Comparison of ENCODE assay signal across 15 mouse cellular contexts in genomic region chr19:11107746-11108145, GRCm38 (mm10). TPM values are rescaled to one million over a fixed set of nuclear protein-coding genes. Genes with fewer than 3 reads are reported as not detected.
A peak's percentile ranks its signal among the peaks of the same experiment; 100 is the strongest.
DNase-seq lines count a peak whose midpoint lies in the region; ATAC-seq lines count a peak whose summit lies in the region.
"Had no signal": no experiment of that assay in that cellular context is flagged by ENCODE, and none has a peak within 500 bp of the region (broad histone marks: within the 10 kb centered on the region; RNA-seq: fewer than 3 reads in every experiment).

No protein-coding gene starts in this region.

- H3K4me2 ChIP-seq in heart, embryonic 12.5 days: no peak overlapping the region
- H3K4me2 ChIP-seq in midbrain, embryonic 15.5 days: no peak overlapping the region
- H3K4me2 ChIP-seq: embryonic facial prominence, embryonic 12.5 days; kidney, embryonic 15.5 days; limb, embryonic 12.5 days had no signal

- no peaks in the 10 kb centered on the region for H3K27me3 ChIP-seq in heart, embryonic 12.5 days (replicated peaks)
- no peaks in the 10 kb centered on the region for H3K27me3 ChIP-seq in midbrain, embryonic 15.5 days (replicated peaks)
- H3K27me3 ChIP-seq: embryonic facial prominence, embryonic 12.5 days; kidney, embryonic 15.5 days; limb, embryonic 12.5 days had no signal

- no peak overlapping the region for H3K9ac ChIP-seq in heart, embryonic 12.5 days
- no peak overlapping the region for H3K9ac ChIP-seq in midbrain, embryonic 15.5 days
- H3K9ac ChIP-seq: embryonic facial prominence, embryonic 12.5 days; kidney, embryonic 15.5 days; limb, embryonic 12.5 days had no signal

- ATAC-seq in heart, embryonic 12.5 days (ENCODE audit: insufficient number of reproducible peaks, low FRiP score): no peak
- peak; percentile 32 for ATAC-seq in inflammation-experienced regulatory T-cells, adult 6 months
- ATAC-seq in midbrain, embryonic 15.5 days (replicated peaks): no peak

- peak; percentile 61 for DNase-seq in heart, adult 8-10 months (ENCODE audit: low spot score)
- peak; percentile 9 for DNase-seq in T-cell, adult 2 months (ENCODE audit: low spot score)
- DNase-seq in natural killer cell, adult 2 months (ENCODE audit: low spot score in 2 of 2): peak; percentile 34 to 63
- DNase-seq in kidney, postnatal 4 days: no peak
- DNase-seq in layer of hippocampus, adult 18-20 months (ENCODE audit: low spot score in 2 of 2): no peak
- DNase-seq: midbrain, embryonic 14.5 days had no signal

- H3K4me1 ChIP-seq in heart, embryonic 12.5 days (replicated peaks): no peaks in the 10 kb centered on the region
- no peaks in the 10 kb centered on the region for H3K4me1 ChIP-seq in midbrain, embryonic 15.5 days
- H3K4me1 ChIP-seq: embryonic facial prominence, embryonic 12.5 days; kidney, embryonic 15.5 days; limb, embryonic 12.5 days had no signal

- H3K27ac ChIP-seq in heart, embryonic 12.5 days (ENCODE audit: poor library complexity, severe bottlenecking): no peak overlapping the region
- H3K27ac ChIP-seq in midbrain, embryonic 15.5 days: no peak overlapping the region
- H3K27ac ChIP-seq: embryonic facial prominence, embryonic 12.5 days; kidney, embryonic 15.5 days; limb, embryonic 12.5 days had no signal

- no peaks in the 10 kb centered on the region for H3K9me3 ChIP-seq in heart, embryonic 12.5 days (replicated peaks)
- no peaks in the 10 kb centered on the region for H3K9me3 ChIP-seq in midbrain, embryonic 15.5 days
- H3K9me3 ChIP-seq: embryonic facial prominence, embryonic 12.5 days; kidney, embryonic 15.5 days; limb, embryonic 12.5 days had no signal

- 78% methylated on average over 3 of the region's 3 CpGs for WGBS in heart, embryonic 12.5 days
- 91% methylated on average over 3 of the region's 3 CpGs for WGBS in midbrain, embryonic 15.5 days

- H3K4me3 ChIP-seq in heart, embryonic 12.5 days: no peak overlapping the region
- no peak overlapping the region for H3K4me3 ChIP-seq in midbrain, embryonic 15.5 days
- H3K4me3 ChIP-seq: embryonic facial prominence, embryonic 12.5 days; kidney, embryonic 15.5 days; limb, embryonic 12.5 days had no signal

- no peaks in the 10 kb centered on the region for H3K36me3 ChIP-seq in heart, embryonic 12.5 days
- no peaks in the 10 kb centered on the region for H3K36me3 ChIP-seq in midbrain, embryonic 15.5 days (replicated peaks)
- H3K36me3 ChIP-seq: embryonic facial prominence, embryonic 12.5 days; kidney, embryonic 15.5 days; limb, embryonic 12.5 days had no signal

RNA-seq across cellular contexts. Expression of gene 1700017D01Rik, which starts 22.9 kb away (rescaled TPM):
- not detected for total RNA-seq in heart, adult 8-10 months (2022)
- polyA plus RNA-seq in heart, embryonic 12.5 days (2016; fragmentation: Nextera tagmentation; extraction: Ambion mirVana): not detected in 2 replicates
- not detected for polyA plus RNA-seq in inflammation-experienced regulatory T-cells, adult 6 months (2017; shearing (Covaris generic))
- polyA plus RNA-seq in midbrain, embryonic 15.5 days (2015; fragmentation: Nextera tagmentation; extraction: Ambion mirVana): not detected in 2 replicates
- total RNA-seq in layer of hippocampus, adult 18-20 months (2021): not detected
- total RNA-seq: MEL had no signal
- polyA plus RNA-seq: embryonic facial prominence, embryonic 12.5 days; kidney, embryonic 15.5 days; limb, embryonic 12.5 days; midbrain, embryonic 14.5 days; thymus, postnatal 0 days had no signal

RNA-seq across cellular contexts. Expression of gene Ms4a8a, which starts 26.8 kb away (rescaled TPM):
- 1 to 10 TPM in 3 of 4 experiments, under 1 TPM in 1; 0.82 to 4.2 (median 1.4) TPM for total RNA-seq in heart, adult 8-10 months (2022)
- polyA plus RNA-seq in heart, embryonic 12.5 days (2016; fragmentation: Nextera tagmentation; extraction: Ambion mirVana): not detected in 2 replicates
- polyA plus RNA-seq in inflammation-experienced regulatory T-cells, adult 6 months (2017; shearing (Covaris generic)): under 1 TPM in 1 of 3 experiments, not detected in 2; 0.54 TPM
- not detected in 2 replicates for polyA plus RNA-seq in midbrain, embryonic 15.5 days (2015; fragmentation: Nextera tagmentation; extraction: Ambion mirVana)
- total RNA-seq in layer of hippocampus, adult 18-20 months (2021): under 1 TPM in 1 of 2 experiments, not detected in 1; 0.30 TPM
- total RNA-seq: MEL had no signal
- polyA plus RNA-seq: embryonic facial prominence, embryonic 12.5 days; kidney, embryonic 15.5 days; limb, embryonic 12.5 days; midbrain, embryonic 14.5 days had no signal

RNA-seq across cellular contexts. Expression of gene 1700025F22Rik, which starts 57.4 kb away (rescaled TPM):
- not detected for total RNA-seq in heart, adult 8-10 months (2022)
- polyA plus RNA-seq in heart, embryonic 12.5 days (2016; fragmentation: Nextera tagmentation; extraction: Ambion mirVana): not detected in 2 replicates
- not detected for polyA plus RNA-seq in inflammation-experienced regulatory T-cells, adult 6 months (2017; shearing (Covaris generic))
- not detected in 2 replicates for polyA plus RNA-seq in midbrain, embryonic 15.5 days (2015; fragmentation: Nextera tagmentation; extraction: Ambion mirVana)
- not detected for total RNA-seq in layer of hippocampus, adult 18-20 months (2021)
- total RNA-seq: MEL had no signal
- polyA plus RNA-seq: embryonic facial prominence, embryonic 12.5 days; gonadal fat pad, adult 2 months; kidney, embryonic 15.5 days; limb, embryonic 12.5 days; midbrain, embryonic 14.5 days; thymus, postnatal 0 days had no signal

Comparison
In these comparisons a context has a peak if more than half of its experiments do, and no peak if none do; other contexts are left out.
1. DNase-seq: peak in heart, adult 8-10 months (single experiment), T-cell, adult 2 months (single experiment) and natural killer cell, adult 2 months (2 of 2); none in kidney, postnatal 4 days (0 of 2) and layer of hippocampus, adult 18-20 months (0 of 2).